Mouse (Mus musculus) liver, adult (tissue): ENCODE measurements around the gene Ier5l.

ENCODE experiments used
- GATA4 ChIP-seq: IDR thresholded peaks from 2 replicates; pipeline ENCODE4 v1.6.1; 2014; ENCODE audit warnings: mild to moderate bottlenecking, low read length; ENCODE audit not compliant: insufficient replicate concordance

Ier5l gene

GRCm38 (mm10) chr2:30473431-30474031 is 488 bp downstream of the Ier5l start:
- TF ChIP-seq GATA4, result no peak

- TF ChIP-seq GATA4, result no peak
These were observed 1.2 kb downstream of the Ier5l start for GRCm38 (mm10) chr2:30472731-30473351.

- TF ChIP-seq GATA4, result no peak; the same call in 1 of the 2 replicates
These were observed 2.0 kb downstream of the Ier5l start for GRCm38 (mm10) chr2:30471795-30472720.

GRCm38 (mm10) chr2:30471051-30471450 is 3.0 kb downstream of the Ier5l start:
- TF ChIP-seq GATA4, result no peak

- no peak for TF ChIP-seq GATA4
These were observed 3.7 kb downstream of the Ier5l start for GRCm38 (mm10) chr2:30470143-30470946.

GRCm38 (mm10) chr2:30469796-30470142 is 4.2 kb downstream of the Ier5l start:
- no peak for TF ChIP-seq GATA4

GRCm38 (mm10) chr2:30469009-30469408 is 5.0 kb downstream of the Ier5l start:
- TF ChIP-seq GATA4, result no peak

- TF ChIP-seq GATA4, result no peak
These were observed 7.2 kb downstream of the Ier5l start for GRCm38 (mm10) chr2:30466787-30467186.

- no peak for TF ChIP-seq GATA4
These were observed 9.6 kb downstream of the Ier5l start for GRCm38 (mm10) chr2:30464411-30464810.

- no peak for TF ChIP-seq GATA4
These were observed 10.1 kb downstream of the Ier5l start for GRCm38 (mm10) chr2:30463904-30464330.

GRCm38 (mm10) chr2:30463341-30463761 is 10.7 kb downstream of the Ier5l start:
- TF ChIP-seq GATA4, result no peak

GRCm38 (mm10) chr2:30459241-30459640 is 14.8 kb downstream of the Ier5l start:
- no peak for TF ChIP-seq GATA4

GRCm38 (mm10) chr2:30458349-30458748 is 15.7 kb downstream of the Ier5l start:
- TF ChIP-seq GATA4, result no peak

- no peak for TF ChIP-seq GATA4
These were observed 17.7 kb downstream of the Ier5l start for GRCm38 (mm10) chr2:30456104-30456980.

GRCm38 (mm10) chr2:30454587-30454986 is 19.4 kb downstream of the Ier5l start:
- TF ChIP-seq GATA4, result no peak

- TF ChIP-seq GATA4, result no peak
These were observed 20.4 kb downstream of the Ier5l start for GRCm38 (mm10) chr2:30453570-30453969.
